Mouse (Mus musculus) G1E-ER4 (cell line): ENCODE measurements around the gene Rsf1. TPM values are rescaled to one million over a fixed set of nuclear protein-coding genes. Genes with fewer than 3 reads are reported as not detected.

Source experiments
- GATA1 ChIP-seq: IDR thresholded peaks from one replicate; pipeline ENCODE4 v1.8.0; 2012; ENCODE audit warnings: low read length, inconsistent platforms
- polyA plus RNA-seq: library from polyadenylated mRNA; stranded (reverse); fragments of >175 nt; gene quantifications from 2 replicates; pipeline ENCODE4 v1.2.3, GENCODE M21; 2012

Rsf1 gene
- 13.1 and 15.0 TPM in 2 replicates for polyA plus RNA-seq

- TF ChIP-seq GATA1 = no peak
Measured at GRCm38 (mm10) chr7:97579067-97579975, at the start of gene Rsf1, which contains the start of gene Aamdc. Gene Rsf1, plus strand, starts transcription at chr7:97579889. Gene Aamdc, minus strand, starts transcription at chr7:97579497.

DNA sequence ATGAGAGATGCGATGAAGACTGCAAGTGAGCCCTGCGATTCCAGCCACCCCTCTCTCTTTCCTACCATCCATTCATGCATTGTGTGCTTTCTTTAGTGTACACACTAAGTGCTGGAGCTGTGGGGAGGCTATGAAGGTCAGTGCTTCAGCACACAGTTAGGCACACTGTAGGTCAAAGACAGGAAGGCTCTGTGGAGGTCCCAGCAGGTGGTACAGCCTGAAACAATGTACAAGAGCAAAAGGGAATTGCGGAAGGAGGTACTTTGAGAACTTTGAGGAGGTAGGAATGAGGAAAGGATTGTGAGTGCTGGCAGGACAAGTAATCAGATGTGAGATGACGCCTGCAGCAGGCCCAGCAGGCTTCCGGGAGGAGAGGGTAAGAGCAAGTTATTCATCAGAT is 44.2 kb upstream of the Rsf1 start:
- TF ChIP-seq GATA1 = no peak

GRCm38 (mm10) chr7:97536571-97536970 is 43.1 kb upstream of the Rsf1 start:
- no peak for TF ChIP-seq GATA1

- no peak for TF ChIP-seq GATA1
Measured at GRCm38 (mm10) chr7:97546462-97546861, 33.2 kb upstream of the Rsf1 start.

- TF ChIP-seq GATA1 = no peak
Measured at GRCm38 (mm10) chr7:97549301-97549700, 30.4 kb upstream of the Rsf1 start.

DNA sequence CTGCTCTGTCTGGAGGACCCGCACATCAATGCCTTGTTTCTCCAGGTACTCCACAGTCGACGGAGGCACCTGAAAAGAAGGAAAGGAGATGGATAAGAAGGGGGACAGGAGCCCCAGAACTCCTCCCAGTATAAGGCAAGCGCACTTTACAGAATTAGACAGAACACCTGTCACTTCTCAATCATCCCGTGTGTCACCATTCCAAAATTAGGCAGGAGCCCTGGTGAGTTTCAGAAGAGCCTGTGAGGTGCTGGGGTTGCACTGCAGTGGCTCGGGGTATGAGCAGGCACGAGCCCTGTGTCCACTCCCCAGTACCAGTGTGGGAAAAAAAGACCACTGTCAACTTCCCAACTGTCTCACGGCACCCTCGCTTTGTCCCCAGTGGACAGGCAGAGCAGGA is 29.0 kb upstream of the Rsf1 start:
- TF ChIP-seq GATA1 = no peak

GRCm38 (mm10) chr7:97563576-97563975 is 16.1 kb upstream of the Rsf1 start:
- no peak for TF ChIP-seq GATA1

DNA sequence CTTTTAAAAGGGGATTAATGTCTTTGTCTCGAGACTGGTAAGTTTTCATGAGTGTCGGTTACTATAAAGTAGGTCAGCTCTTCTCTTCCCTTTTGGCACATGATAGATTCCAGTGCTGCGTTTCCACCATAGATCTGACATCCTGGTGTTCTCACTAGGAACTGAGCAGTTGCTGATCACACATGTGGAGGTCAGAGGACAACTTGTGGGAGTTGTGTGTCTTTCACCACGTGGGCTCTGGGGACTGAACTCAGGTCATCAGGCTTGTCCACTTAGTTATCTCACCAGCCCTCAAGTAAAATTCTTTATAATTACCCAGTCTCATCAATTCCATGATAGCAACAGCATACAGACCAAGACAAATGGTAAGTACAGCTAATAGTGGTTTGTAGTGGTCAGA is 10.3 kb upstream of the Rsf1 start:
- TF ChIP-seq GATA1 = no peak

GRCm38 (mm10) chr7:97570389-97570788 is 9.3 kb upstream of the Rsf1 start:
- TF ChIP-seq GATA1 = no peak

DNA sequence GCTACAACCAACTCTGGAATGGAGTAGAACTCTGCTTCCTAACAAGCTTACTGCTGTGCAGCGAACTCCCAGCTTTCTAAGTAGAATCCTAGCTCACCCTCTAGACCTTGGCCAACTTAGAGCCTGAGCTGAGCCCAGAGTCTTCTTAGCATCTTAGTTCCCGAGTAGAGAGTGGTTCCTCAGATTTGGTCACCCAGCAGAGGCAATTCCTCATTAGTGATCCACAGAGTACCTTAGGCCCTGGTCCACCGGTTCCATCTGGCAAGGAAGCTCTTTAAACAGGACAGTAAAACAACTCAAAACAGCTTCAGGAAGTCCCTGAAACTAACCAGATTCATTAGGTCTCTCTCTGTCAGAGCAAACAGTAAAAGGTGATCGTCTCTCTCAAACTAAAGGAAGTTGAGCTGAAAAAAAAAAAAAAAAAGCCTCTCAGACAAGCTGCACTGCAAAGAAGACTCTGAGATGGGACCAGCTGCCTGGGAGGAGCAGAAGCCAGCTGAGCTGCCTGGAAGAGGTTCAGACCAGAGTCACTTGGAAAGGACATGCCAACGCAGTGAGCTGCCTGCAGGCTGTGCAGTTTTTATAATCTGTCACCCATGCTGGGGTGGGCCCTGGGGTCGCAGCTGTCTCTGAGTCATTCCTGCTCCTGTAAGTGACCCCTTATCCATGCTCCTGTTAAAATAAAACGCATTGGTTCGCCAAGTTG is 1.2 kb upstream of the Rsf1 start:
- TF ChIP-seq GATA1 = no peak

DNA sequence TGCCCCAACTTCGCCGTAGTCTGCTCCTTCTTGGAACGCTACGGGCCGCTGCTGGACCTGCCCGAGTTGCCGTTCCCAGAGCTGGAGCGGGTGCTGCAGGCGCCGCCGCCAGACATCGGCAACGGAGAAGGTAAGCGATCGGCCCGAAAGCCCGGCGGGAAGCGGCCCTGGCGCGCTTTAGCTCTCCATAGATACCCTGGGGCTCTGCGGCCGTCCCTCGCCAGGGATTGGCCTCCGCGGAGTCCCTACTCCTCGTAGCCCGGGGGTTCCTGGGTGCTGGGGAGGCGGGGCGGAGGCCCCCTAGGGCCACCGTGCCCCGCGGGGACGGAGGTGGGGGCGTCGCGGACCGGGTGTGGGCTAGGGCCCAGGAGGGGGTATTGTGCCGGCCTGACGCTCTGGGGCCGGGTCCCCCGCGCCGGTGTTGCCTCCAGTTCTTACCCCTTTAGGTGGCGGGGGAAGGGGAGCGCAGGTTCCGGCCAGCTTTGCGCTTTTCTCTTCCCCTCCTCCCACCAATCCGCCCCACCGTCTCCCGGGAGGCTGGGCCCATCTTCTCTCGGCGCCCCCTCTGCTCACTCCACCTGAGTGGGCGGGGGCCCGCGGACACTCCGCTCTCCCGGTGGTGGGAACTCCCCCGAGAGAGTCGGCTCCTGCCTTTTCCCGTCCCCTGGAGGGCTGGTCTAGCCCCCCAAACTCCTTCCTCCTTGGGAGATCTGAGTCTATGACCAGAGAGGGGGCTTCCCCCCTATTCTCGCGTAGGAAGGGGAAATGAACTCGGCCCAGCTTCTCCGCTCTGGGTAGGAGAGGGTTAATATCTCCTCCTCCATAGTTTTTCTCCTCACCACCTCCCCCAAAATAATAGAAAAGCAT is 520 bp downstream of the Rsf1 start:
- no peak for TF ChIP-seq GATA1

GRCm38 (mm10) chr7:97580843-97581214 is 1.1 kb downstream of the Rsf1 start:
- TF ChIP-seq GATA1 = no peak

- TF ChIP-seq GATA1 = no peak
Measured at GRCm38 (mm10) chr7:97588506-97588905, 8.8 kb downstream of the Rsf1 start.

GRCm38 (mm10) chr7:97590488-97590887 is 10.8 kb downstream of the Rsf1 start:
- peak; percentile 61 for TF ChIP-seq GATA1

- TF ChIP-seq GATA1 = no peak
Measured at GRCm38 (mm10) chr7:97591336-97591735, 11.6 kb downstream of the Rsf1 start.

- TF ChIP-seq GATA1 = no peak
Measured at GRCm38 (mm10) chr7:97592396-97592795, 12.7 kb downstream of the Rsf1 start.

DNA sequence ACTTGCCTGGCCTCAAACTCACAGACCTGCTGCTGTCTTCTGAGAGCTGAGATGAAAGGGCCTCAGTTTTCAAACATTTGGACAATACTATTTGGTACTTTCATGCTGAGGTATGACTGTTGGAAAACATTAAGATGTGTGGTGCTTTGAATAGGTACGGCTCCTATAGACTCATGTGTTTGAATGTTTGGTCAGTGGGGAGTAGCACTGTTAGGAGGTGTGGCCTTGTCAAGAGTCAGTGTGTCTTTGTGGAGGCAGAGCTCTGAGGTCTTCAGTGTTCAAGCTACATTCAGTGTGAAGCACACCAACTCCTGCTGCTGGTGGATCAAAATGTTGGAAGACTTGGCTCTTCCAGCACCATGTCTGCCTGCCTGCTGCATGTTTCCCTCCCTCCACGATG is 13.8 kb downstream of the Rsf1 start:
- TF ChIP-seq GATA1 = no peak
